Mouse (Mus musculus) midbrain, postnatal 0 days (tissue): ENCODE data around the gene Ric8b. TPM values are rescaled to one million over a fixed set of nuclear protein-coding genes. Genes with fewer than 3 reads are reported as not detected.
A peak's percentile ranks its signal among the peaks of the same experiment; 100 is the strongest.

Experiments used
- ATAC-seq: fragments of 200-750 bp; cut with Nextera tagmentation; 2 replicates; pipeline ENCODE4 v1.8.0; 2017; ENCODE audit warnings: moderate number of reproducible peaks, mild to moderate bottlenecking, moderate TSS enrichment, moderate library complexity; ENCODE audit not compliant: low FRiP score
- DNase-seq: peaks from one replicate; pipeline ENCODE4 v3.0.0-alpha.2; 2015; ENCODE audit warnings: low spot score
- H3K27ac ChIP-seq: fragments of 300-500 bp; sonication (generic); 2 replicates; pipeline ENCODE4 v1.5.1; 2014; ENCODE audit warnings: low read depth, mild to moderate bottlenecking, low read length, mixed read lengths
- H3K27me3 ChIP-seq: fragments of 300-500 bp; sonication (generic); 2 replicates; pipeline ENCODE4 v1.6.1; 2014; ENCODE audit warnings: low read length, control low read depth, mixed read lengths; ENCODE audit not compliant: insufficient read depth
- H3K36me3 ChIP-seq: fragments of 300-500 bp; sonication (generic); 2 replicates; pipeline ENCODE4 v1.6.1; 2014; ENCODE audit warnings: low read length, control low read depth, mixed read lengths; ENCODE audit not compliant: insufficient read depth
- H3K4me1 ChIP-seq: fragments of 300-500 bp; sonication (generic); 2 replicates; pipeline ENCODE4 v1.6.1; 2014; ENCODE audit warnings: mild to moderate bottlenecking, control low read depth, antibody characterized with exemption, low read length, mixed read lengths; ENCODE audit not compliant: insufficient read depth
- H3K4me2 ChIP-seq: fragments of 300-500 bp; sonication (generic); 2 replicates; pipeline ENCODE4 v1.6.1; 2014; ENCODE audit warnings: low read depth, mild to moderate bottlenecking, low read length, mixed read lengths; ENCODE audit not compliant: poor library complexity, severe bottlenecking
- H3K4me3 ChIP-seq: fragments of 300-500 bp; sonication (generic); 2 replicates; pipeline ENCODE4 v1.5.1; 2014; ENCODE audit warnings: low read depth, mild to moderate bottlenecking, low read length, moderate library complexity
- H3K9ac ChIP-seq: fragments of 300-500 bp; sonication (generic); replicated peaks from 2 replicates; pipeline ENCODE4 v1.6.1; 2014; ENCODE audit warnings: mild to moderate bottlenecking, low read length, moderate library complexity, mixed read lengths; ENCODE audit not compliant: poor library complexity, severe bottlenecking
- H3K9me3 ChIP-seq: fragments of 300-500 bp; sonication (generic); 2 replicates; pipeline ENCODE4 v1.6.1; 2016; ENCODE audit warnings: low read length, control low read depth
- CTCF ChIP-seq: IDR thresholded peaks from 2 replicates; pipeline ENCODE4 v1.5.1; 2016; ENCODE audit warnings: antibody characterized with exemption, mild to moderate bottlenecking
- WGBS: fragments of 180-500 bp; shearing (Covaris S2); extraction: QIAGEN DNeasy Blood & Tissue Kit; methylation state at CpG from one replicate; pipeline ENCODE4 v1.1.7; 2014; 5-methylcytosine and 5-hydroxymethylcytosine counted together
- polyA plus RNA-seq: library from polyadenylated mRNA; unstranded; fragments of >200 nt; fragmentation: Nextera tagmentation; extraction: Ambion mirVana; gene quantifications from 2 replicates; pipeline ENCODE4 v1.2.1, GENCODE M21; 2015
- total RNA-seq: library from RNA; depleted of rRNA; stranded (reverse); fragments of >200 nt; gene quantifications from 2 replicates; pipeline ENCODE4 v1.2.3, GENCODE M21; 2014

Ric8b gene
- total and polyA plus RNA-seq, 2 experiments from 2014 or later: 34.8 to 48.4 TPM

GRCm38 (mm10) chr10:84910758-84911384 lies 6.5 kb upstream of the Ric8b start:
- ATAC-seq: no peak
- H3K9me3 ChIP-seq: no peaks in the 10 kb centered on the region
- H3K27ac ChIP-seq: no peak overlapping the region
- H3K4me1 ChIP-seq: no peaks in the 10 kb centered on the region
- H3K4me2 ChIP-seq: no peak overlapping the region
- H3K9ac ChIP-seq: no peak overlapping the region
- no peaks in the 10 kb centered on the region for H3K36me3 ChIP-seq
- WGBS: 9% methylated on average over 1 of the region's 1 CpGs
- H3K27me3 ChIP-seq: no peaks in the 10 kb centered on the region
- no peak for TF ChIP-seq CTCF
- no peak overlapping the region for H3K4me3 ChIP-seq
- no peak for DNase-seq

DNA sequence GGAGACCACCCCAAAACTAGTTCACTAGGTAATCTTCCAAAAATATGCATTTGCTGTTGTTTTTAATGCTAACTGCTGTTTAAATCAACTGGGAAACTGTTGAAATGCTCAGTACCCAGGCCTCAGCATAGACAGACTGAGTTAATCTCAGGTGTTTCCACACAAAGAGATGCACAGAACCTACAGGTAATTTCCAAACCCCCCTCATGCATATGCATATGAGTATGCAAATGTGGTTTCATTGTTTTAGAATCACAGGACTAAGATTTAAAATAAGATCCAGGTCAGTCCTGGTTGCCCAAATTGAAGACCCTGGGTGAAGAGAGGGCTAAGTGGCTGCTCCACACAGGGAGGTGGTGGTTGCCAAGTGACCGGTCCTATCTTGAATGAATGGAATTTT lies 4.3 kb upstream of the Ric8b start:
- no peaks in the 10 kb centered on the region for H3K4me1 ChIP-seq
- H3K36me3 ChIP-seq: no peaks in the 10 kb centered on the region
- H3K27ac ChIP-seq: no peak overlapping the region
- no peaks in the 10 kb centered on the region for H3K27me3 ChIP-seq
- DNase-seq (no peak), ATAC-seq (no peak)
- 50% methylated on average over 1 of the region's 1 CpGs for WGBS
- H3K4me2 ChIP-seq: no peak overlapping the region
- H3K4me3 ChIP-seq: no peak overlapping the region
- no peak for TF ChIP-seq CTCF
- no peaks in the 10 kb centered on the region for H3K9me3 ChIP-seq
- H3K9ac ChIP-seq: no peak overlapping the region

- no peak overlapping the region for H3K4me3 ChIP-seq
- H3K36me3 ChIP-seq: no peaks in the 10 kb centered on the region
- H3K4me1 ChIP-seq: 0 out of 2 replicates have a peak, but pooled peaks cover 5% of the 10 kb centered on the region
- H3K27ac ChIP-seq: no peak overlapping the region
- WGBS: 86% methylated on average over 6 of the region's 6 CpGs
- no peak for TF ChIP-seq CTCF
- DNase-seq (no peak), ATAC-seq (no peak)
- H3K9me3 ChIP-seq: no peaks in the 10 kb centered on the region
- no peaks in the 10 kb centered on the region for H3K27me3 ChIP-seq
- no peak overlapping the region for H3K9ac ChIP-seq
- H3K4me2 ChIP-seq: no peak overlapping the region
Observed at GRCm38 (mm10) chr10:84915476-84915875, 1.9 kb upstream of the Ric8b start.

- WGBS: under 1% methylated on average over 18 of the region's 27 CpGs
- H3K4me2 ChIP-seq: peak overlapping the region; percentile 56
- TF ChIP-seq CTCF: peak; percentile 12
Observed at GRCm38 (mm10) chr10:84917731-84918095, 297 bp downstream of the Ric8b start.

GRCm38 (mm10) chr10:84926336-84926735 lies 8.9 kb downstream of the Ric8b start:
- Histone ChIP-seq H3K9ac (no peak overlapping the region), H3K4me1 (no peaks in the 10 kb centered on the region), H3K27me3 (no peaks in the 10 kb centered on the region), H3K9me3 (no peaks in the 10 kb centered on the region), H3K27ac (no peak overlapping the region), H3K36me3 (peaks cover 5% of the 10 kb centered on the region; the same call in 1 of the 2 replicates), H3K4me3 (no peak overlapping the region), H3K4me2 (no peak overlapping the region)
- WGBS: 88% methylated on average over 7 of the region's 7 CpGs
- DNase-seq (no peak), ATAC-seq (no peak)
- no peak for TF ChIP-seq CTCF

More at GRCm38 (mm10) chr10:84917731-84918095, 297 bp downstream of the Ric8b start:
- Histone ChIP-seq H3K9me3 (no peaks in the 10 kb centered on the region), H3K36me3 (no peaks in the 10 kb centered on the region), H3K4me3 (peak overlapping the region; percentile 73), H3K27me3 (no peaks in the 10 kb centered on the region), H3K9ac (peak overlapping the region; percentile 92), H3K4me1 (0 out of 2 replicates have a peak, but pooled peaks cover 5% of the 10 kb centered on the region), H3K27ac (peak overlapping the region; percentile 97)
- ATAC-seq (peak; percentile 55), DNase-seq (peak; percentile 51)

DNA sequence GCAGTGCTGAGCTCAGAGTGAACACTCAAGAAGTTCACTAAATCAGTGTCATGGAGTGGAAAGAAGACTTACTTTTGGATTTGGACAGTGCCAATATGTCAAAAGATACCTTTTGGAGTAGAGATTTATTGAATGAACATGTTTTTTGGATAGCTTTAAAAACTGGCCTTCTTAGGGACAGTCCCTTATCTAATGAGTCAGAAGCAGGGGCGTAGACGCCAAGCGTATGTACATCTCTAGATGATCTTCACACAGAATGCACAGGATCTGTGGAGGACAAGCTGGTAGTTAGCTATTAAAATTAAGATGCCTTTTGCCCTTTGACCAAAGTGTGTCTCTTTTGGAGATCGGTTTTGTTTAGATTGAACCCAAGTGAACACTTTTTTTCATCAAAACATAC lies 9.5 kb downstream of the Ric8b start:
- no peak for TF ChIP-seq CTCF
- Histone ChIP-seq H3K36me3 (peaks cover 5% of the 10 kb centered on the region; the same call in 1 of the 2 replicates), H3K27ac (no peak overlapping the region), H3K9me3 (no peaks in the 10 kb centered on the region), H3K4me1 (no peaks in the 10 kb centered on the region), H3K4me2 (no peak overlapping the region), H3K4me3 (no peak overlapping the region), H3K9ac (no peak overlapping the region), H3K27me3 (no peaks in the 10 kb centered on the region)
- ATAC-seq (no peak), DNase-seq (no peak)
- 97% methylated on average over 4 of the region's 4 CpGs for WGBS
